Mouse (Mus musculus): ENCODE measurements around the gene Spaar.

GRCm38 (mm10) chr4:43726995-43727394, 2.8 kb upstream of the Spaar start, which contains the start of gene Hrct1:
- no peak for TF ChIP-seq EP300 (IDR thresholded peaks at IDR 0.05; ENCODE audit: low read depth)
- no peak for TF ChIP-seq CTCF (IDR thresholded peaks at IDR 0.05; ENCODE audit: low read depth)
